Mouse (Mus musculus) limb, embryonic 15.5 days (tissue): ENCODE data around the gene Rap1gap2. TPM values are rescaled to one million over a fixed set of nuclear protein-coding genes. Genes with fewer than 3 reads are reported as not detected.

Experiments
- ATAC-seq: fragments of 200-750 bp; cut with Nextera tagmentation; 2 replicates; pipeline ENCODE4 v1.8.0; 2017; ENCODE audit warnings: low read depth, moderate TSS enrichment; ENCODE audit not compliant: insufficient number of reproducible peaks, low FRiP score, low TSS enrichment
- H3K27ac ChIP-seq: fragments of 300-500 bp; sonication (generic); 2 replicates; pipeline ENCODE4 v1.5.1; 2015; ENCODE audit warnings: moderate library complexity, mild to moderate bottlenecking, inconsistent platforms
- H3K27me3 ChIP-seq: fragments of 300-500 bp; sonication (generic); 2 replicates; pipeline ENCODE4 v1.6.1; 2015; ENCODE audit warnings: inconsistent platforms
- H3K36me3 ChIP-seq: fragments of 300-500 bp; sonication (generic); 2 replicates; pipeline ENCODE4 v1.6.1; 2015; ENCODE audit warnings: inconsistent platforms
- H3K4me1 ChIP-seq: fragments of 300-500 bp; sonication (generic); 2 replicates; pipeline ENCODE4 v1.6.1; 2015; ENCODE audit warnings: inconsistent platforms
- H3K4me2 ChIP-seq: fragments of 300-500 bp; sonication (generic); 2 replicates; pipeline ENCODE4 v1.6.1; 2015; ENCODE audit warnings: mild to moderate bottlenecking, inconsistent platforms
- H3K4me3 ChIP-seq: fragments of 300-500 bp; sonication (generic); 2 replicates; pipeline ENCODE4 v1.5.1; 2015; ENCODE audit warnings: mild to moderate bottlenecking, inconsistent platforms
- H3K9ac ChIP-seq: fragments of 300-500 bp; sonication (generic); 2 replicates; pipeline ENCODE4 v1.6.1; 2015; ENCODE audit warnings: inconsistent platforms
- H3K9me3 ChIP-seq: fragments of 300-500 bp; sonication (generic); 2 replicates; pipeline ENCODE4 v1.6.1; 2016; ENCODE audit warnings: inconsistent platforms
- WGBS: fragments of 180-500 bp; shearing (Covaris S2); methylation state at CpG from one replicate; pipeline ENCODE4 v1.1.7; 2015; 5-methylcytosine and 5-hydroxymethylcytosine counted together
- polyA plus RNA-seq: library from polyadenylated mRNA; unstranded; fragments of >200 nt; fragmentation: Nextera tagmentation; extraction: Ambion mirVana; gene quantifications from 2 replicates; pipeline ENCODE4 v1.2.1, GENCODE M21; 2015

Gene Rap1gap2
- polyA plus RNA-seq, 1 experiment from 2014 or later = 1.6 TPM

- Histone ChIP-seq H3K27ac (no peak within 1 kb of the TSS), H3K4me2 (peak within 1 kb of the TSS; percentile 46), H3K27me3 (peaks cover 41% of the 10 kb centered on the region), H3K9ac (no peak within 1 kb of the TSS), H3K4me3 (peak within 1 kb of the TSS; percentile 25), H3K4me1 (peaks cover 8% of the 10 kb centered on the region), H3K9me3 (no peaks in the 10 kb centered on the region), H3K36me3 (no peaks in the 10 kb centered on the region)
- WGBS = 1% methylated on average over 51 of the region's 63 CpGs
- peak; percentile 79; the same call in 1 of the 2 replicates for ATAC-seq
Observed at GRCm38 (mm10) chr11:74619201-74619955, 8.7 kb upstream of the Rap1gap2 start, which contains the start of gene Ccdc92b. Gene Ccdc92b (plus strand): TSS chr11:74619605.

GRCm38 (mm10) chr11:74615571-74615970 is 4.9 kb upstream of the Rap1gap2 start:
- Histone ChIP-seq H3K9ac (no peak overlapping the region), H3K9me3 (no peaks in the 10 kb centered on the region), H3K36me3 (no peaks in the 10 kb centered on the region), H3K27me3 (peaks cover 53% of the 10 kb centered on the region), H3K27ac (no peak overlapping the region), H3K4me1 (peaks cover 12% of the 10 kb centered on the region), H3K4me3 (no peak overlapping the region), H3K4me2 (no peak overlapping the region)
- no peak for ATAC-seq
- WGBS = 49% methylated on average over 5 of the region's 5 CpGs

- Histone ChIP-seq H3K4me1 (peaks cover 6% of the 10 kb centered on the region), H3K4me3 (no peak overlapping the region), H3K4me2 (no peak overlapping the region), H3K36me3 (no peaks in the 10 kb centered on the region), H3K27ac (no peak overlapping the region), H3K9ac (no peak overlapping the region), H3K27me3 (peaks cover 57% of the 10 kb centered on the region), H3K9me3 (no peaks in the 10 kb centered on the region)
- no peak for ATAC-seq
- 61% methylated on average over 4 of the region's 4 CpGs for WGBS
Observed at GRCm38 (mm10) chr11:74613428-74613827, 2.7 kb upstream of the Rap1gap2 start.

- Histone ChIP-seq H3K4me3 (no peak overlapping the region), H3K4me2 (no peak overlapping the region), H3K27ac (no peak overlapping the region), H3K9me3 (no peaks in the 10 kb centered on the region), H3K36me3 (no peaks in the 10 kb centered on the region), H3K4me1 (peaks cover 6% of the 10 kb centered on the region), H3K27me3 (peaks cover 62% of the 10 kb centered on the region), H3K9ac (no peak overlapping the region)
- 16% methylated on average over 7 of the region's 7 CpGs for WGBS
- ATAC-seq = no peak
Observed at GRCm38 (mm10) chr11:74611437-74611836, 722 bp upstream of the Rap1gap2 start.

- Histone ChIP-seq H3K27ac (no peak overlapping the region), H3K4me2 (no peak overlapping the region), H3K9ac (no peak overlapping the region), H3K4me1 (peaks cover 6% of the 10 kb centered on the region), H3K9me3 (no peaks in the 10 kb centered on the region), H3K36me3 (no peaks in the 10 kb centered on the region), H3K27me3 (peaks cover 53% of the 10 kb centered on the region), H3K4me3 (no peak overlapping the region)
- WGBS = 11% methylated on average over 5 of the region's 5 CpGs
- ATAC-seq = no peak
Observed at GRCm38 (mm10) chr11:74610068-74610467, 647 bp downstream of the Rap1gap2 start.

GRCm38 (mm10) chr11:74602286-74602685 is 8.4 kb downstream of the Rap1gap2 start:
- no peaks in the 10 kb centered on the region for H3K9me3 ChIP-seq
- 72% methylated on average over 1 of the region's 1 CpGs for WGBS
- no peak overlapping the region for H3K27ac ChIP-seq
- no peaks in the 10 kb centered on the region for H3K36me3 ChIP-seq
- H3K27me3 ChIP-seq = no peaks in the 10 kb centered on the region
- H3K4me3 ChIP-seq = no peak overlapping the region
- H3K9ac ChIP-seq = no peak overlapping the region
- no peak overlapping the region for H3K4me2 ChIP-seq
- ATAC-seq = no peak
- no peaks in the 10 kb centered on the region for H3K4me1 ChIP-seq

- Histone ChIP-seq H3K4me3 (no peak overlapping the region), H3K36me3 (no peaks in the 10 kb centered on the region), H3K9ac (no peak overlapping the region), H3K27ac (no peak overlapping the region), H3K4me1 (no peaks in the 10 kb centered on the region), H3K4me2 (no peak overlapping the region), H3K27me3 (peaks cover 3% of the 10 kb centered on the region; the same call in 1 of the 2 replicates), H3K9me3 (no peaks in the 10 kb centered on the region)
- no peak for ATAC-seq
Observed at GRCm38 (mm10) chr11:74597990-74598337, 12.8 kb downstream of the Rap1gap2 start.

GRCm38 (mm10) chr11:74597283-74597989 is 13.3 kb downstream of the Rap1gap2 start:
- H3K9ac ChIP-seq = no peak overlapping the region
- no peak overlapping the region for H3K27ac ChIP-seq
- no peak overlapping the region for H3K4me3 ChIP-seq
- no peak overlapping the region for H3K4me2 ChIP-seq
- H3K27me3 ChIP-seq = peaks cover 8% of the 10 kb centered on the region
- ATAC-seq = no peak
- H3K36me3 ChIP-seq = no peaks in the 10 kb centered on the region
- no peaks in the 10 kb centered on the region for H3K9me3 ChIP-seq
- WGBS = 63% methylated on average over 4 of the region's 4 CpGs
- no peaks in the 10 kb centered on the region for H3K4me1 ChIP-seq

GRCm38 (mm10) chr11:74592246-74592645 is 18.5 kb downstream of the Rap1gap2 start:
- Histone ChIP-seq H3K27me3 (peaks cover 58% of the 10 kb centered on the region), H3K36me3 (no peaks in the 10 kb centered on the region)

GRCm38 (mm10) chr11:74590691-74591090 is 20.0 kb downstream of the Rap1gap2 start:
- ATAC-seq = no peak
- Histone ChIP-seq H3K4me3 (no peak overlapping the region), H3K27ac (no peak overlapping the region), H3K9ac (no peak overlapping the region), H3K27me3 (peaks cover 72% of the 10 kb centered on the region), H3K4me2 (no peak overlapping the region), H3K36me3 (no peaks in the 10 kb centered on the region), H3K4me1 (peaks cover 9% of the 10 kb centered on the region), H3K9me3 (no peaks in the 10 kb centered on the region)
- WGBS = 39% methylated on average over 13 of the region's 13 CpGs

More at GRCm38 (mm10) chr11:74592246-74592645, 18.5 kb downstream of the Rap1gap2 start:
- H3K9ac ChIP-seq = no peak overlapping the region
- ATAC-seq = no peak
- H3K4me2 ChIP-seq = no peak overlapping the region
- WGBS = 80% methylated on average over 3 of the region's 3 CpGs
- H3K9me3 ChIP-seq = no peaks in the 10 kb centered on the region
- H3K4me3 ChIP-seq = no peak overlapping the region
- no peak overlapping the region for H3K27ac ChIP-seq
- H3K4me1 ChIP-seq = peaks cover 9% of the 10 kb centered on the region

- no peak for ATAC-seq
- no peaks in the 10 kb centered on the region for H3K9me3 ChIP-seq
- H3K27ac ChIP-seq = no peak overlapping the region
- no peaks in the 10 kb centered on the region for H3K36me3 ChIP-seq
- peaks cover 75% of the 10 kb centered on the region for H3K27me3 ChIP-seq
- H3K4me3 ChIP-seq = peak overlapping the region; percentile 36
- H3K4me2 ChIP-seq = peak overlapping the region; percentile 54
- peaks cover 9% of the 10 kb centered on the region for H3K4me1 ChIP-seq
- H3K9ac ChIP-seq = no peak overlapping the region
- WGBS = under 1% methylated on average over 25 of the region's 25 CpGs
Observed at GRCm38 (mm10) chr11:74590239-74590596, 20.5 kb downstream of the Rap1gap2 start.
